Mouse (Mus musculus) embryonic fibroblast, embryonic 13.5 days (primary cell): ENCODE measurements around the gene Map4k5.

Experiments
- CTCF ChIP-seq: IDR thresholded peaks from 2 replicates; pipeline ENCODE4 v1.5.1; 2011; ENCODE audit warnings: mild to moderate bottlenecking, control low read depth, low read length, moderate library complexity, borderline replicate concordance; ENCODE audit not compliant: insufficient read depth
- POLR2A ChIP-seq: IDR thresholded peaks from 2 replicates; pipeline ENCODE4 v1.6.1; 2011; ENCODE audit warnings: low read depth, mild to moderate bottlenecking, control low read depth, low read length, moderate library complexity

DNA sequence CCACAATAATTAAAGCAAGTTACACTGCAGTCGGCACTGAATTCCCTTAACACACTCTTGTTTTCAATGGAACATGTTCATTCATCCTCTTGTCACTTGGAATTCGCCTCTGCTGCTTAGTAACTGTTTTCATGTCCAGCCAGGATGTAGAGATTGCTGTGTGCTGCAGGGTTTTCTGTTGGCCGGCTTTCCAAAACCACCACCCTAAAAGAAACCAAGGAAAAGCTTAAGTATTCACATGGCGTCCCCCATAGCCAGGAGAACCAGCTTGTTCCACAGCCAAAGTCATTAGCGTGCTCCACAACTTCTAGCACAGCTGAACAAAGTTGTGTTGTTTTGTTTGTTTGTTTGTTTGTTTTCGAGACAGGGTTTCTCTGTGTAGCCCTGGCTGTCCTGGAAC lies 87.9 kb downstream of the Map4k5 start:
- TF ChIP-seq CTCF: no peak
- no peak for TF ChIP-seq POLR2A
